Mouse (Mus musculus) megakaryocyte, embryonic 14.5 days (primary cell): ENCODE measurements around the gene Rasgef1b. TPM values are rescaled to one million over a fixed set of nuclear protein-coding genes. Genes with fewer than 3 reads are reported as not detected.

ENCODE experiments used
- H3K27me3 ChIP-seq: replicated peaks from 2 replicates; pipeline ENCODE3; 2012; ENCODE audit warnings: inconsistent platforms
- H3K36me3 ChIP-seq: replicated peaks from 2 replicates; pipeline ENCODE3; 2012; ENCODE audit warnings: low read length, inconsistent platforms, mixed read lengths
- H3K4me1 ChIP-seq: 2 replicates; pipeline ENCODE4 v1.6.1; 2012; ENCODE audit warnings: inconsistent platforms
- H3K4me3 ChIP-seq: replicated peaks from 2 replicates; pipeline ENCODE3; 2012; ENCODE audit warnings: moderate library complexity, mild to moderate bottlenecking, inconsistent platforms
- H3K9me3 ChIP-seq: 2 replicates; pipeline ENCODE4 v1.6.1; 2012; ENCODE audit warnings: inconsistent platforms
- FLI1 ChIP-seq: IDR thresholded peaks from 2 replicates; pipeline ENCODE4 v1.6.1; 2012; ENCODE audit warnings: low read length, inconsistent platforms, mixed read lengths
- GATA1 ChIP-seq: IDR thresholded peaks from 3 replicates; pipeline ENCODE4 v1.6.1; 2012; ENCODE audit warnings: mixed read lengths, low read length, inconsistent platforms, borderline replicate concordance
- polyA plus RNA-seq: library from polyadenylated mRNA; stranded (reverse); fragments of >175 nt; gene quantifications from 2 replicates; pipeline ENCODE4 v1.2.3, GENCODE M21; 2012; ENCODE audit warnings: low replicate concordance; ENCODE audit not compliant: insufficient read depth

The Rasgef1b gene
- polyA plus RNA-seq, 1 experiment, result 2.9 TPM

DNA sequence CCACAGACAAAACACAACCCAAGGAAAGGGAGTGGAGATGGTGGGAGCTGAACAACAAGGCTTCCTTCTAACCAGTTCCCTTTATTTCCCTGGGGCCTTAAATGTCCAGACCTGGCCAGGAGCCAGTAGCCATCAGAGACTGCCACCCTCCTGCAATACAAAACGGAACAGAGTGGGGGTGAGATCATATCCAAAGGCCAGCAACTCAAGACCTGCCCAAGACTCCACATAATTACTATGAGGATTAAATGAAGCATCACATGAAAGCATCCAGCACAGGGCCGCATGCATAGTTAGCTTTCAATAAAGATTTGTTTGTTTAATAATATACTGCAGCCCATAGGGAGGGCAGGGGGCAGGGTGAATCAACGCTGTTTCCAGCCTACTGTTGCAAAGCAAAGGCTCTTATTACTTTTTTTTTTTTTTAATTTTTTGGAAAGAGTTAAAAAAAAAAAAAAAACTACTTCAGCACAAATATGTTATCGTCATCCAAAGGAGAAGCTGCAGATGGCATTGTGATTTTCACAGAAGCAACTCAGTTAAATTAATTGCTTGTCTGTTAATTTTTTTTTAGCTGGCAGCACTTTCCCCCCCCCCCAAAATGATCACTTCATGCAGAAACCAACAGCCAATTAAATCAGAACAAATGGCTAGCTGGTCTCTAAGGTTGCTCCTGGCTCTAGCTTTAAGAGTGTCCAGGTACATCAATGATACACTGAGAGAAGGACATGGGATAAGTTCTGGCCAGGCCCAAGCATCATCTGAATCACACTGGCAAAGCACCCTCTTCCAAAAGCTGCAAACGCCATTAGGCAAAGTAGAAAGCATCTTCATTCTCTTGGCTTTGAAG is 241.6 kb downstream of the Rasgef1b start:
- Histone ChIP-seq H3K36me3 (no peaks in the 10 kb centered on the region), H3K4me3 (no peak overlapping the region), H3K27me3 (peaks cover 29% of the 10 kb centered on the region), H3K9me3 (no peaks in the 10 kb centered on the region), H3K4me1 (peaks cover 14% of the 10 kb centered on the region)
- no peak for TF ChIP-seq GATA1
- TF ChIP-seq FLI1, result no peak

DNA sequence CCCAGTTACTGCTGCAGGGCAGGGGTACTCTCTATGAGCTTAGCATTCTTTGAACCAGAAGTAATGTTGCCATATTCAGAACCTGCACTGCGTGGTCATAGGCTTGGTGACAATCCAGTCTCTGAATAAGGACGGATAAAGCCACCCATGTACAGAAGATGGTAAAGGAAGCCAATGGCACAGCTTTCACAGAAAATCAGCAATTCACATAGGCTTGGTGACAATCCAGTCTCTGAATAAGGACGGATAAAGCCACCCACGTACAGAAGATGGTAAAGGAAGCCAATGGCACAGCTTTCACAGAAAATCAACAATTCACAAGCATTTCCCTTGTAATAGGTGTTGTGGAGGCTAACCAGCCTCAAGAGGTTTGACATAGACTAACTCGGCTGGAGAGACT is 245.7 kb downstream of the Rasgef1b start:
- peaks cover 15% of the 10 kb centered on the region for H3K4me1 ChIP-seq
- TF ChIP-seq FLI1 (no peak), GATA1 (no peak)
- H3K27me3 ChIP-seq, result peaks cover 34% of the 10 kb centered on the region
- H3K4me3 ChIP-seq, result no peak overlapping the region
- no peaks in the 10 kb centered on the region for H3K9me3 ChIP-seq
- H3K36me3 ChIP-seq, result no peaks in the 10 kb centered on the region

DNA sequence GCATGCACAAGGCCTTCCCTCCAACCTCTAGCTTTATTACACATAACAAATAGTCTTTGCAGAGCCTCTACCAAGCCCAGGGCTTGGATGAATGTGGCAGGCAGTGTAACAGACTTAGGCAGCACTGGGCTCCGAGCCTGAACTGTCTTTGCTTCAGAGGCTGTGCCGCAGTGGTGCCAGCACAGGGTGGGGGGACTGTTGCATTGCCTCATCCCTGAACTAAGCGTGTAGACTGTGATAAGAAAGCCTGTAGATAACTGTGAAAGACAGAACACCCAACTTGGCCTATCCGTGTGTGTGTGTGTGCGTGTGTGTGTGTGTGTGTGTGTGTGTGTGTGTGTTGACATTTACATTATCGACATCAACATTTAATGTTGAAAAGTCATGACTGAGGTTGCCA is 246.3 kb downstream of the Rasgef1b start:
- H3K9me3 ChIP-seq, result no peaks in the 10 kb centered on the region
- TF ChIP-seq FLI1 (no peak), GATA1 (no peak)

DNA sequence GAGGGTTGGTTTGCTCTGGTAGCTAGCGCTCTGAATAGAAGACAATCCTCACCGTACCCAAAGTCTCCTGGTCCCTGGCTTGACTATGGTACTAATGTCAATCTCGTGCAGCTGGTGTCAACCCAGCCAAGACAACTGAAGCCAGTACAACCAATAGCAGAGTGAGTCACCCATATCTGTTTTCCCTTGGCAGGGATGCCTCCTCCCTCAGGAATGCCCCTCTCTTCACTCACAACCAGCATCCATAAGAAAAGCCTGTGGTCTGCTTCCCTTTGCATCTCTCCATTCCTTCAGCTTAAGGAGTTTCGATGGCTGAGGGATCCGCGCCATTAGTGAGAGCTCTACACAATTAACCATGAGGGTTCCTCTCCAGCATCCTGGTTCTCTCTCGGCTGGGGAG is 246.8 kb downstream of the Rasgef1b start:
- H3K27me3 ChIP-seq, result peaks cover 34% of the 10 kb centered on the region
- TF ChIP-seq GATA1 (no peak), FLI1 (no peak)
- H3K4me3 ChIP-seq, result no peak overlapping the region
- no peaks in the 10 kb centered on the region for H3K9me3 ChIP-seq
- peaks cover 27% of the 10 kb centered on the region for H3K4me1 ChIP-seq
- no peaks in the 10 kb centered on the region for H3K36me3 ChIP-seq

More for the DNA sequence above, 246.3 kb downstream of the Rasgef1b start:
- Histone ChIP-seq H3K36me3 (no peaks in the 10 kb centered on the region), H3K4me1 (peaks cover 22% of the 10 kb centered on the region), H3K27me3 (peaks cover 34% of the 10 kb centered on the region), H3K4me3 (no peak overlapping the region)

DNA sequence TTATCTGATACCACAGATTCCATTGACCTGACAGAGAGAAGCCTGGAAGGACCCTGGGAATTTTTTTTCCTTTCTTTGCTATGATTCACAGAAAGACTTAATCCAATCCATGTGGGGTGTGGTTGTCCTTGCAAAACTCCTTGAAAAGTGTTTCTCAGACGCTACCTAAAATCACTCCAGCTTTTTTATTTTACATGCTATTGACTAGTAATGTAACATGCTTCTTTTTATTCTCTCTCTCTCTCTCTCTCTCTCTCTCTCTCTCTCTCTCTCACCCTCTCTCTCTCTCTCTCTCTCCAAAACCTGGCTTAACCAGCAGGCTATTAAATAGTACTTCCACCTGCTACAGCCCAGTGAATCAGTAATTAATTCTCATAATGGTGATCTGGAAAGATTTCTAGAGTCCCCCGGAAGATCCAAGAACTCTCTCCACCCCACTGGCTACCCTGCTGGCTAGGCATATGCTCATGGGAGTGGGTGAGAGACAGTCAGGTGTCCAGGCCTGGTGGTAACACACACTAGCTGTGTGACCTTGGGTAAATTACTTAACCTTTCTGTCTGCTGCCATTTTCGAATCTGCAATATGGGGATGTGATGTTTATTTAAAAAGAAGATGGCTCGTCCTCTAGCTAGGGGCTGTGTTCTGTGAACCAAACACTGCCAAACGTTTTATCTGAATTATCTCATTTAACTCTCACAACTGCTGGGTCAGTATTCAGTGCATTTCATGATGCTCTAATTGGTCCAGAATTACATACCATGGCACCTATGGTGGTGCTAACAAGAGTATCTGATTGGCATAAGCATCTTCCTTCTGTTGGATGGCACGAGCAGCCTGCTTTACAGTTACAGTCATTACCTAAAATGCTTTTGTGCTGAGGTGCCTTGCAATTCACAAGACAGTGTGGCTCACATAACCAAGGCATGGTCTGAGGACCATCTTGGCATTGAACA is 248.5 kb downstream of the Rasgef1b start:
- TF ChIP-seq FLI1 (no peak), GATA1 (no peak)
- Histone ChIP-seq H3K4me3 (no peak overlapping the region), H3K4me1 (peaks cover 44% of the 10 kb centered on the region), H3K27me3 (peaks cover 25% of the 10 kb centered on the region), H3K9me3 (no peaks in the 10 kb centered on the region), H3K36me3 (no peaks in the 10 kb centered on the region)

DNA sequence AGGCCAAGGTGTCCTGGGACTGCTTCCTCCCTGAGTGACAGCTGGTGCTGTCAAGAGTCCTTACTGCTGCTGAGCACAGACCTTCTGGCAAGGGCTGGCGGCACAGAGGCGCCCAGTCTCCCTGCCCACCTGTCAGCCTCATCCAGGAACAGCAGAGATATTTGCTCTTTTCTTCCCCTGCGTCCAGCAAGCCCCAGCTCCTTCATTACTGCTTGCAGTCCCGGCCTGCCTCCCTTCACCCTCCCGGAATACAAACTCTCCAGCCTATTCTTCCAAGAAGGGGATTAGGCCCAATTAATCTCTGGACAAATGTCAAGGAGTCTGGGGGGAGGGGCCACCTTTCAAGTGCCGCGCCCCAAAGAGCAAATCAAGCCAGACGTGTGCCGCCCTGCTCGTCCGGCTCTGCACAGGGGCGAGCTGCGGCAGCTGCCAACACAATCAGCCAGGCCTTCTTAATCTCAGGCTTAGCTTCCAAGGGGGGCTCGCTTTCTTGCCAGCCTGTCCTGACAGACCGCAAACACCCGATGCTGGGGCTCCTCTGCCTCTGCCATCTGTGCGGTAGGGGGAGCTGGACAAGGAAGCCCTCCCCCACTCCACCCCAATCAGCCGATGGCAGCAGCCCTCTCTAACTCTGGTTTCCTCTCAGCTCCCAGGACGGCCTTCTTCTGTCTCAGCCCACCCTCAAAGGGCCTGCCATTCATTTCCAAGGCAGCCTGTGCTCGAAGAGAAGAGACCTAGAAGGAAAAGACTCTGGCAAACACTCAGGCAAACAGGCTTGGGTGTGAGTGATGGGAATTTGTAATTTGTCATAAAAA is 249.4 kb downstream of the Rasgef1b start:
- Histone ChIP-seq H3K27me3 (peaks cover 22% of the 10 kb centered on the region), H3K4me3 (no peak overlapping the region), H3K9me3 (no peaks in the 10 kb centered on the region), H3K36me3 (no peaks in the 10 kb centered on the region), H3K4me1 (peaks cover 52% of the 10 kb centered on the region)
- TF ChIP-seq FLI1 (no peak), GATA1 (no peak)

DNA sequence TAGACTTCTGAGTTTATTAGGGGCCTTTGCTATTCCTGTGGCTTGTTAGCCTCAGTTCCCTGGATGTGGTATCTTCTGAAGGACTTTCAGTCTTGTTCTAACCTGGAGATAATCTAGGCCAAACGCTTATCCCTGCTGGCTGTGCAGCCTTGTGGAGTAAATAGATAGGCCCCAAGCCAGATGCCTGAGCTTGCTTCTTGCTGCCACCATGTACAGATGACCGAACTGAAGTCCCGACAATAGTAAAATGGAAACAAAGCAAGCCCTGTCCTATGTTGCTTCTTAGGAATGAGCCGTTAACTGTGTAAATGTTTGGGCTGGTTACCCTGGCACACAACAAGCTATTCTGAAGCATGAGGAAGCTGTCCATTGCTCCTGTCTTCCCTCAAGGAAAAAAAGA is 250.1 kb downstream of the Rasgef1b start:
- Histone ChIP-seq H3K27me3 (peaks cover 17% of the 10 kb centered on the region), H3K4me1 (peaks cover 53% of the 10 kb centered on the region), H3K9me3 (no peaks in the 10 kb centered on the region), H3K4me3 (no peak overlapping the region), H3K36me3 (no peaks in the 10 kb centered on the region)
- TF ChIP-seq GATA1, result no peak
- no peak for TF ChIP-seq FLI1

DNA sequence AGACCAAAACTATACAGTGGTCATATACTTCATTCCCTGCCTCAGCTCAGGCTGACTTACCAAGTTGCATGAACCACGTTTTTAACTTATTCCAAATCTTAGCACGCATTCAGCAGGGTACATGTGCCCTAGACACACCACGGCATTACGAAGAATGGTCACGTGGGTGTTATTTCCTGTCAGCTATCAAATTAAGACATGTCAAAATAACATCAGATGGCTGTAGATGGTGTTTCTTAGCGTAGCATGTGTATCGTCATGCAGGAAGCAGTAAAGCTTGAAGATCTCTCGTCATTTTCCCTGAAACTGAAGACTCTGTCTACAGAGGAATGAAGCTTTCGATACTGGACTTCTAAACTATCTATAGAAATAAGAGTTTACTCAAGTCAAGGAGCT is 251.4 kb downstream of the Rasgef1b start:
- Histone ChIP-seq H3K36me3 (no peaks in the 10 kb centered on the region), H3K9me3 (no peaks in the 10 kb centered on the region), H3K4me3 (no peak overlapping the region), H3K4me1 (peaks cover 53% of the 10 kb centered on the region), H3K27me3 (peaks cover 10% of the 10 kb centered on the region)
- TF ChIP-seq FLI1 (no peak), GATA1 (no peak)
